Mouse (Mus musculus): ENCODE measurements around the gene Lpp. TPM values are rescaled to one million over a fixed set of nuclear protein-coding genes. Genes with fewer than 3 reads are reported as not detected.
A peak's percentile ranks its signal among the peaks of the same experiment; 100 is the strongest.

The Lpp gene
- total RNA-seq, 2 experiments from 2014 or later, result 6.9 to 7.5 TPM

- no peak for DNase-seq (ENCODE audit: extremely low spot score in 1 of 2, low spot score in 2 of 2)
- H3K4me3 ChIP-seq, result no peak overlapping the region
- TF ChIP-seq CTCF (IDR thresholded peaks at IDR 0.05), result no peak
- intact Hi-C loops (cut with DNase I), result no loop called here
- no peak overlapping the region for H3K27ac ChIP-seq
Measured at GRCm38 (mm10) chr16:24513228-24513627, 119.9 kb downstream of the Lpp start.

- no peak overlapping the region for H3K4me3 ChIP-seq
- DNase-seq (ENCODE audit: extremely low spot score in 1 of 2, low spot score in 2 of 2), result no peak
- H3K27ac ChIP-seq, result no peak overlapping the region
- TF ChIP-seq CTCF (IDR thresholded peaks at IDR 0.05), result no peak
- intact Hi-C loops (cut with DNase I), result no loop called here
Measured at GRCm38 (mm10) chr16:24514802-24515727, 121.8 kb downstream of the Lpp start.

GRCm38 (mm10) chr16:24516993-24517392 is 123.7 kb downstream of the Lpp start:
- no peak for DNase-seq (ENCODE audit: extremely low spot score in 1 of 2, low spot score in 2 of 2)
- H3K27ac ChIP-seq, result no peak overlapping the region
- H3K4me3 ChIP-seq, result no peak overlapping the region
- intact Hi-C loops (cut with DNase I), result no loop called here
- TF ChIP-seq CTCF (IDR thresholded peaks at IDR 0.05), result no peak

GRCm38 (mm10) chr16:24517501-24518042 is 124.3 kb downstream of the Lpp start:
- no peak for TF ChIP-seq CTCF (IDR thresholded peaks at IDR 0.05)
- no peak overlapping the region for H3K4me3 ChIP-seq
- DNase-seq (ENCODE audit: extremely low spot score in 1 of 2, low spot score in 2 of 2), result no peak
- H3K27ac ChIP-seq, result no peak overlapping the region
- intact Hi-C loops (cut with DNase I), result no loop called here

GRCm38 (mm10) chr16:24518785-24519184 is 125.5 kb downstream of the Lpp start:
- no peak for DNase-seq (ENCODE audit: extremely low spot score in 1 of 2, low spot score in 2 of 2)
- no peak for TF ChIP-seq CTCF (IDR thresholded peaks at IDR 0.05)
- intact Hi-C loops (cut with DNase I), result no loop called here
- Histone ChIP-seq H3K27ac (no peak overlapping the region), H3K4me3 (no peak overlapping the region)

- Histone ChIP-seq H3K4me3 (no peak overlapping the region), H3K27ac (no peak overlapping the region)
- no peak for DNase-seq (ENCODE audit: extremely low spot score in 1 of 2, low spot score in 2 of 2)
- intact Hi-C loops (cut with DNase I), result no loop called here
- no peak for TF ChIP-seq CTCF (IDR thresholded peaks at IDR 0.05)
Measured at GRCm38 (mm10) chr16:24527219-24527618, 133.9 kb downstream of the Lpp start.

- H3K27ac ChIP-seq, result no peak overlapping the region
- TF ChIP-seq CTCF (IDR thresholded peaks at IDR 0.05), result no peak
- H3K4me3 ChIP-seq, result no peak overlapping the region
- intact Hi-C loops (cut with DNase I), result no loop called here
- DNase-seq (ENCODE audit: extremely low spot score in 1 of 2, low spot score in 2 of 2), result no peak
Measured at GRCm38 (mm10) chr16:24531681-24532080, 138.4 kb downstream of the Lpp start.

GRCm38 (mm10) chr16:24535221-24535620 is 141.9 kb downstream of the Lpp start:
- Histone ChIP-seq H3K27ac (no peak overlapping the region), H3K4me3 (no peak overlapping the region)
- intact Hi-C loops (cut with DNase I), result loop anchor here (5.0 kb wide), 2 partner anchors 82 to 548 kb away; partner anchors contain the start of genes Bcl6 and Gm37419
- TF ChIP-seq CTCF (IDR thresholded peaks at IDR 0.05), result no peak
- DNase-seq (ENCODE audit: extremely low spot score in 1 of 2, low spot score in 2 of 2), result peak in 1 of 2 experiments; percentile 20

- Histone ChIP-seq H3K4me3 (no peak overlapping the region), H3K27ac (no peak overlapping the region)
- intact Hi-C loops (cut with DNase I), result loop anchor here (5.0 kb wide), 2 partner anchors 81 to 549 kb away; partner anchors contain the start of genes Bcl6 and Gm37419
- DNase-seq (ENCODE audit: extremely low spot score in 1 of 2, low spot score in 2 of 2), result peak; percentile 19 to 21
- no peak for TF ChIP-seq CTCF (IDR thresholded peaks at IDR 0.05)
Measured at GRCm38 (mm10) chr16:24536261-24536660, 143.0 kb downstream of the Lpp start.

GRCm38 (mm10) chr16:24539003-24539402 is 145.7 kb downstream of the Lpp start:
- H3K4me3 ChIP-seq, result no peak overlapping the region
- H3K27ac ChIP-seq, result no peak overlapping the region
- no peak for DNase-seq (ENCODE audit: extremely low spot score in 1 of 2, low spot score in 2 of 2)
- intact Hi-C loops (cut with DNase I), result loop anchor here (5.0 kb wide), 2 partner anchors 78 to 552 kb away; partner anchors contain the start of genes Bcl6 and Gm37419
- no peak for TF ChIP-seq CTCF (IDR thresholded peaks at IDR 0.05)

GRCm38 (mm10) chr16:24542864-24543263 is 149.6 kb downstream of the Lpp start:
- no peak for TF ChIP-seq CTCF (IDR thresholded peaks at IDR 0.05)
- DNase-seq (ENCODE audit: extremely low spot score in 1 of 2, low spot score in 2 of 2), result no peak
- intact Hi-C loops (cut with DNase I), result no loop called here
- Histone ChIP-seq H3K4me3 (no peak overlapping the region), H3K27ac (peak overlapping the region; percentile 12; the same call in 1 of the 2 replicates)

- no peak for TF ChIP-seq CTCF (IDR thresholded peaks at IDR 0.05)
- H3K4me3 ChIP-seq, result no peak overlapping the region
- intact Hi-C loops (cut with DNase I), result no loop called here
- H3K27ac ChIP-seq, result no peak overlapping the region
- no peak for DNase-seq (ENCODE audit: extremely low spot score in 1 of 2, low spot score in 2 of 2)
Measured at GRCm38 (mm10) chr16:24545366-24545765, 152.1 kb downstream of the Lpp start.

Measured in left cerebral cortex, adult 2 months (tissue).